In genomic region chr7:75971706-75972105, GRCm38 (mm10) we compare ENCODE assay signal across 26 mouse cellular contexts.
"Had no signal": no experiment of that assay in that cellular context is flagged by ENCODE, and none has a peak within 500 bp of the region (broad histone marks: within the 10 kb centered on the region; RNA-seq: fewer than 3 reads in every experiment).

No protein-coding gene starts in this region.

- H3K4me3 ChIP-seq: embryonic facial prominence, embryonic 10.5 days; embryonic facial prominence, embryonic 12.5 days; embryonic facial prominence, embryonic 13.5 days; embryonic facial prominence, embryonic 15.5 days; erythroblast, embryonic 14.5 days; forebrain, embryonic 10.5 days; forebrain, embryonic 12.5 days; forebrain, embryonic 13.5 days; forebrain, embryonic 15.5 days; gastrocnemius, adult 2 months; heart, adult 2 months had no signal

- H3K27me3 ChIP-seq: embryonic facial prominence, embryonic 12.5 days; embryonic facial prominence, embryonic 13.5 days; embryonic facial prominence, embryonic 15.5 days; forebrain, embryonic 12.5 days; forebrain, embryonic 13.5 days; forebrain, embryonic 15.5 days had no signal

- H3K9me3 ChIP-seq: embryonic facial prominence, embryonic 10.5 days; embryonic facial prominence, embryonic 12.5 days; embryonic facial prominence, embryonic 13.5 days; embryonic facial prominence, embryonic 15.5 days; forebrain, embryonic 10.5 days; forebrain, embryonic 12.5 days; forebrain, embryonic 13.5 days; forebrain, embryonic 15.5 days had no signal

- DNase-seq: cerebellum, adult 2 months; cerebellum, adult 8-10 months; cerebellum, adult 9-10 months; cerebellum, adult 9-11 months; cerebellum, postnatal 10 days; cerebellum, postnatal 14 days; cerebellum, postnatal 25 days; cerebellum, postnatal 36 days; embryo, embryonic 11 days; forebrain, postnatal 0 days; gastrocnemius, adult 2 months; gastrocnemius, postnatal 10 days; gastrocnemius, postnatal 14 days; gastrocnemius, postnatal 25 days; gastrocnemius, postnatal 36 days; heart, adult 18-20 months; heart, adult 2 months had no signal

- H3K4me1 ChIP-seq: embryonic facial prominence, embryonic 10.5 days; embryonic facial prominence, embryonic 12.5 days; embryonic facial prominence, embryonic 13.5 days; embryonic facial prominence, embryonic 15.5 days; forebrain, embryonic 10.5 days; forebrain, embryonic 12.5 days; forebrain, embryonic 13.5 days; forebrain, embryonic 15.5 days had no signal

- H3K27ac ChIP-seq: embryonic facial prominence, embryonic 10.5 days; embryonic facial prominence, embryonic 12.5 days; embryonic facial prominence, embryonic 13.5 days; embryonic facial prominence, embryonic 15.5 days; forebrain, embryonic 10.5 days; forebrain, embryonic 12.5 days; forebrain, embryonic 13.5 days; gastrocnemius, adult 2 months; heart, adult 2 months had no signal

- H3K36me3 ChIP-seq: embryonic facial prominence, embryonic 10.5 days; embryonic facial prominence, embryonic 12.5 days; embryonic facial prominence, embryonic 13.5 days; embryonic facial prominence, embryonic 15.5 days; forebrain, embryonic 10.5 days; forebrain, embryonic 12.5 days; forebrain, embryonic 15.5 days had no signal
